In the genomic region with DNA sequence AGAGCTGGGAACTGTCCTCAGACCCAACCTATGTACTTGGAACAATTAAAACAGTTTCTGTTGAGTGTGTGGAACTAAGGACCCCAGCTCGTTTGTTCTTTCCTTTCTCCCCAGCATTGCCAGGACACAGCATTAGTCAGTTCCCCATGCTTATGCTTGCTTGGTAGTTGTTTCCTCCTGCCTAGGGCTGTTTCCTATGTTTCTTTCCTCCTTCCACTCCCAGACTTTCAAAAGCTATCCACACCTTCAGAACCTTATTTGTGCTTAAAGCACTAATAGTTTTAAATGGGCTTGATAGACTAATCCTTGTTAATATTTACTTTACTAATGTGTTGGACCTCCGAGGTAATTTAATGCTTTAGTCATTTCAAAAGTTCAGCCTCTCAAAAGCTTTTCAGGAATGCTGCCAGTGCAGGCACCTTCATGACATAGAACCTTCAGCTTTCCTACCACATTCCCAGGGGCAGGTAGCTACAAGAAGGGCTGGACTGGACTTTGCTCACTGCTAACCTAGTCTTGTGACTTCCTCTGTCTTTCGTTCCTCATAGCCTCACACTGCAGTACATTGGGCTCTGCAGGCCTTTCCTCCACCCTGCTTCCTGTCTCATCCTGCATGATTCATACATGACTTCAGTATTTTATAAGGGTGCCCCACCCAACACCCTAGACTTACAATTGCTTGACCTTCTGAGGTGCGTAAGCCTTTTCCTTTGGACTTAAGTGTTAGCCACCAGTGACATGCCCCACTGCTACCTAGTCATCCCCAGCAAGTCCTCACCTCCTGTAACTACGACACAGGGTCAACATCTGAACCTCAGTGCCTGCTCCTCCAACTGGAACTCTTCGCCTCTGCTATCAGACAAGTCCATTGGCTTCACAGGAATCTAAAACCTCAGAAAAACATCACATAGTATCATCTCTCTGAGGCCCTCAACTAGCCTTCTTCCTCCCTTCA, we compare ENCODE assay signal across 18 mouse cellular contexts. TPM values are rescaled to one million over a fixed set of nuclear protein-coding genes. Genes with fewer than 3 reads are reported as not detected.
DNase-seq lines count a peak whose midpoint lies in the region; ATAC-seq and TF ChIP-seq lines count a peak whose summit lies in the region.
"Had no signal": no experiment of that assay in that cellular context is flagged by ENCODE, and none has a peak within 500 bp of the region (broad histone marks: within the 10 kb centered on the region; RNA-seq: fewer than 3 reads in every experiment).

No protein-coding gene starts in this region.

- H3K9me3 ChIP-seq in stomach, postnatal 0 days (ENCODE audit: control insufficient read depth, low read length): no peaks in the 10 kb centered on the region
- H3K9me3 ChIP-seq in midbrain, embryonic 15.5 days: no peaks in the 10 kb centered on the region
- H3K9me3 ChIP-seq: embryonic facial prominence, embryonic 15.5 days; forebrain, embryonic 15.5 days; hindbrain, embryonic 13.5 days; limb, embryonic 10.5 days; neural tube, embryonic 13.5 days had no signal

- H3K4me2 ChIP-seq in stomach, postnatal 0 days (replicated peaks; ENCODE audit: low read depth): no peak overlapping the region
- no peak overlapping the region for H3K4me2 ChIP-seq in midbrain, embryonic 15.5 days
- H3K4me2 ChIP-seq: embryonic facial prominence, embryonic 15.5 days; forebrain, embryonic 15.5 days; hindbrain, embryonic 13.5 days; midbrain, embryonic 11.5 days; neural tube, embryonic 13.5 days had no signal

- H3K9ac ChIP-seq in stomach, postnatal 0 days (ENCODE audit: low read length): no peak overlapping the region
- H3K9ac ChIP-seq in midbrain, embryonic 15.5 days: no peak overlapping the region
- H3K9ac ChIP-seq: embryonic facial prominence, embryonic 15.5 days; forebrain, embryonic 15.5 days; hindbrain, embryonic 13.5 days; liver, embryonic 14.5 days; neural tube, embryonic 13.5 days had no signal

- peak; percentile 35 for TF ChIP-seq EP300 in stomach, postnatal 0 days (optimal IDR thresholded peaks at IDR 0.05)

- H3K4me1 ChIP-seq in kidney, adult 2 months (ENCODE audit: control insufficient read depth, insufficient read depth, low read length): peaks cover 9% of the 10 kb centered on the region; the same call in 1 of the 2 replicates
- no peaks in the 10 kb centered on the region for H3K4me1 ChIP-seq in stomach, postnatal 0 days (replicated peaks; ENCODE audit: control insufficient read depth, insufficient read depth)
- no peaks in the 10 kb centered on the region for H3K4me1 ChIP-seq in midbrain, embryonic 15.5 days
- H3K4me1 ChIP-seq: embryonic facial prominence, embryonic 15.5 days; forebrain, embryonic 15.5 days; hindbrain, embryonic 13.5 days; limb, embryonic 10.5 days; neural tube, embryonic 13.5 days had no signal

- no peak for TF ChIP-seq POLR2A in kidney, adult 2 months (IDR thresholded peaks at IDR 0.05; ENCODE audit: low read depth, low read length)

- H3K36me3 ChIP-seq in kidney, adult 2 months (ENCODE audit: control insufficient read depth, insufficient read depth, low read length): no peaks in the 10 kb centered on the region
- no peaks in the 10 kb centered on the region for H3K36me3 ChIP-seq in stomach, postnatal 0 days (ENCODE audit: control insufficient read depth, insufficient read depth, low read length)
- H3K36me3 ChIP-seq in midbrain, embryonic 15.5 days (replicated peaks): no peaks in the 10 kb centered on the region
- H3K36me3 ChIP-seq: embryonic facial prominence, embryonic 15.5 days; forebrain, embryonic 15.5 days; hindbrain, embryonic 13.5 days; limb, embryonic 10.5 days; neural tube, embryonic 13.5 days had no signal

- ATAC-seq in stomach, postnatal 0 days (ENCODE audit: low FRiP score, low TSS enrichment): peak; percentile 99
- ATAC-seq in midbrain, embryonic 15.5 days (replicated peaks): no peak
- ATAC-seq: forebrain, embryonic 15.5 days had no signal

- no peak for TF ChIP-seq CTCF in kidney, adult 2 months (conservative IDR thresholded peaks at IDR 0.05; ENCODE audit: insufficient read depth, insufficient read length, low read depth, low read length)
- no peak for TF ChIP-seq CTCF in stomach, postnatal 0 days (IDR thresholded peaks at IDR 0.05; ENCODE audit: low read depth)

- peak; percentile 15 for DNase-seq in lung, postnatal 25 days (ENCODE audit: low spot score)
- DNase-seq in lung, postnatal 14 days: no peak
- peak; percentile 78 for DNase-seq in kidney, adult 2 months
- DNase-seq in lung, postnatal 36 days: peak; percentile 29
- peak; percentile 76 for DNase-seq in stomach, postnatal 0 days (ENCODE audit: low spot score)
- DNase-seq in adrenal gland, postnatal 25 days: no peak
- no peak for DNase-seq in ovary, adult 18-20 months (ENCODE audit: low spot score)
- DNase-seq: cerebellum, postnatal 10 days; gastrocnemius, postnatal 10 days; thymus, postnatal 36 days had no signal

- no peak overlapping the region for H3K4me3 ChIP-seq in kidney, adult 2 months (ENCODE audit: insufficient read depth, low read depth, low read length)
- no peak overlapping the region for H3K4me3 ChIP-seq in stomach, postnatal 0 days (ENCODE audit: low read depth, low read length)
- H3K4me3 ChIP-seq in midbrain, embryonic 15.5 days: no peak overlapping the region
- H3K4me3 ChIP-seq: embryonic facial prominence, embryonic 15.5 days; forebrain, embryonic 15.5 days; hindbrain, embryonic 13.5 days; limb, embryonic 10.5 days; neural tube, embryonic 13.5 days had no signal

- peak overlapping the region; percentile 68 for H3K27ac ChIP-seq in kidney, adult 2 months (ENCODE audit: insufficient read depth, low read depth, low read length)
- H3K27ac ChIP-seq in stomach, postnatal 0 days (replicated peaks): peak overlapping the region; percentile 74
- H3K27ac ChIP-seq in midbrain, embryonic 15.5 days: no peak overlapping the region
- H3K27ac ChIP-seq: embryonic facial prominence, embryonic 15.5 days; forebrain, embryonic 15.5 days; hindbrain, embryonic 13.5 days; limb, embryonic 10.5 days; liver, embryonic 14.5 days; neural tube, embryonic 13.5 days had no signal

- whole genome bisulfite sequencing in kidney, adult 2 months: 43% methylated on average over 6 of the region's 6 CpGs
- 56% methylated on average over 6 of the region's 6 CpGs for WGBS in stomach, postnatal 0 days
- 82% methylated on average over 6 of the region's 6 CpGs for WGBS in midbrain, embryonic 15.5 days

- no peaks in the 10 kb centered on the region for H3K27me3 ChIP-seq in kidney, adult 2 months (replicated peaks; ENCODE audit: control insufficient read depth, insufficient read depth, low read length)
- H3K27me3 ChIP-seq in stomach, postnatal 0 days (ENCODE audit: control insufficient read depth, insufficient read depth, low read length): no peaks in the 10 kb centered on the region
- no peaks in the 10 kb centered on the region for H3K27me3 ChIP-seq in midbrain, embryonic 15.5 days (replicated peaks)
- H3K27me3 ChIP-seq: embryonic facial prominence, embryonic 15.5 days; forebrain, embryonic 15.5 days; hindbrain, embryonic 13.5 days; neural tube, embryonic 13.5 days had no signal

RNA-seq across cellular contexts. Expression of a gene that starts 16.3 kb away (rescaled TPM):
- 17.0 and 22.8 TPM in 2 replicates for polyA plus RNA-seq in kidney, adult 2 months (2012; rRNA removed)
- polyA plus RNA-seq in stomach, postnatal 0 days (2015; fragmentation: Nextera tagmentation; extraction: Ambion mirVana): 23.3 and 25.2 TPM in 2 replicates
- 45.5 and 48.2 TPM in 2 replicates for total RNA-seq in adrenal gland, postnatal 25 days (2021)
- polyA plus RNA-seq in midbrain, embryonic 15.5 days (2015; fragmentation: Nextera tagmentation; extraction: Ambion mirVana): 4.0 and 4.3 TPM in 2 replicates

Comparison
In these comparisons a context has a peak if more than half of its experiments do, and no peak if none do; other contexts are left out.
1. DNase-seq: peak in lung, postnatal 25 days (single experiment), kidney, adult 2 months (single experiment), lung, postnatal 36 days (single experiment) and stomach, postnatal 0 days (single experiment); none in lung, postnatal 14 days (single experiment), adrenal gland, postnatal 25 days (single experiment) and ovary, adult 18-20 months (single experiment).